Comparison of ENCODE assay signal across 9 mouse cellular contexts in the genomic region with DNA sequence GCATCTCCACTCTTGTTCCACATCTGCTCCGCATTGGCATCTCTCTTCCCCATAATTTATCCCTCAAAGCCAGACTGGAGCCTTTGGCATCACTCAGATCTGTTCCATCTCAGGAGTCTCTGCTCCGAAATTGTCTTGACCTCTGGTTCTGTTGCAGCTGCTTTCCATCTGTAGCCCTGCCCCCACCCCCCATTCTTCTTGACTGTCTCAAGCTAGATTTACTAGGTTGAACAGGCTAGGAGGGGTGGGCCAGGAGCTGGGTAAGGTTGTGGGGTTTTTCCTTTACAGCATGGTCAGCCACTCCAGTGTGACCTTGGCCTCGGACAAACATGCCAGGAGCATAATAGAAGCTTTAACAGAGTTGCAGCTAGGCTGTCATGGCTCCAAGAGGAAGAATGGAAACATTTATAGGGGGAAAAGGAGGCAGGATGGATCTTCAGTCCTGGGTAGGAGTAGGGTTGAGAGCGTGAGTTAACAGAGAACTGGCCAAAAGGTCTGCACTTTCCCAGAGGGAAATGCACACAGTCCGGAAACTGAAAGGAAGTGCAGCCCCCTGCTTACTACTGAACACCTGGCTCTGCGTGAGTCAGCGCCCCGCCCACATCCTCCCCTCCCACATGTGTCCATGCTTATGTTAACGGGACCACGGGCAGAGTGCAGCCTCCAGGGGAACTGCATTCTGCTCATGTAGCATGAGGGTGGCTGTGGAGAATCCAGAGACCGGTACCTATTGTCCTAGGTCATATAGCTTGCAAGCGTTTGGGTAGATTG. TPM values are rescaled to one million over a fixed set of nuclear protein-coding genes. Genes with fewer than 3 reads are reported as not detected.
DNase-seq lines count a peak whose midpoint lies in the region; ATAC-seq and TF ChIP-seq lines count a peak whose summit lies in the region.
"Had no signal": no experiment of that assay in that cellular context is flagged by ENCODE, and none has a peak within 500 bp of the region (broad histone marks: within the 10 kb centered on the region; RNA-seq: fewer than 3 reads in every experiment).

No protein-coding gene starts in this region.

- peak; percentile 4 for DNase-seq in kidney, adult 9 months
- no peak for DNase-seq in kidney, adult 18-20 months
- peak; percentile 34 for DNase-seq in NIH3T3 (ENCODE audit: low read depth)
- DNase-seq in neural tube, embryonic 11.5 days (ENCODE audit: low spot score), result peak; percentile 24
- DNase-seq in cerebellum, adult 11-12 months, result no peak
- DNase-seq in midbrain, postnatal 0 days (ENCODE audit: low spot score), result no peak
- no peak for DNase-seq in forebrain, embryonic 11.5 days (ENCODE audit: low spot score)

- 44% methylated on average over 12 of the region's 12 CpGs for WGBS in heart, embryonic 16.5 days
- 44% methylated on average over 12 of the region's 12 CpGs for WGBS in neural tube, embryonic 11.5 days
- WGBS in midbrain, postnatal 0 days, result 70% methylated on average over 12 of the region's 12 CpGs
- 74% methylated on average over 12 of the region's 12 CpGs for WGBS in forebrain, embryonic 11.5 days

- no peaks in the 10 kb centered on the region for H3K9me3 ChIP-seq in heart, embryonic 16.5 days (replicated peaks; ENCODE audit: control insufficient read depth, low read length)
- no peaks in the 10 kb centered on the region for H3K9me3 ChIP-seq in neural tube, embryonic 11.5 days (ENCODE audit: control insufficient read depth, low read length)
- no peaks in the 10 kb centered on the region for H3K9me3 ChIP-seq in midbrain, postnatal 0 days (ENCODE audit: low read length)
- no peaks in the 10 kb centered on the region for H3K9me3 ChIP-seq in forebrain, embryonic 11.5 days (ENCODE audit: control insufficient read depth, low read length)
- H3K9me3 ChIP-seq: liver, embryonic 15.5 days had no signal

- peak overlapping the region; percentile 47 for H3K27ac ChIP-seq in heart, embryonic 16.5 days (ENCODE audit: low read length)
- no peak overlapping the region for H3K27ac ChIP-seq in neural tube, embryonic 11.5 days (ENCODE audit: low read depth, low read length)
- H3K27ac ChIP-seq in midbrain, postnatal 0 days (ENCODE audit: low read depth, low read length), result no peak overlapping the region
- H3K27ac ChIP-seq in forebrain, embryonic 11.5 days (ENCODE audit: low read depth, low read length), result no peak overlapping the region
- H3K27ac ChIP-seq: liver, embryonic 15.5 days had no signal

- no peak for TF ChIP-seq CTCF in midbrain, postnatal 0 days (IDR thresholded peaks at IDR 0.05)

- peak overlapping the region; percentile 18; the same call in 1 of the 2 replicates for H3K4me2 ChIP-seq in heart, embryonic 16.5 days (ENCODE audit: low read depth, low read length)
- no peak overlapping the region for H3K4me2 ChIP-seq in neural tube, embryonic 11.5 days (ENCODE audit: low read depth)
- no peak overlapping the region for H3K4me2 ChIP-seq in midbrain, postnatal 0 days (ENCODE audit: low read depth, low read length, poor library complexity, severe bottlenecking)
- H3K4me2 ChIP-seq in forebrain, embryonic 11.5 days (ENCODE audit: low read depth, low read length, severe bottlenecking), result no peak overlapping the region
- H3K4me2 ChIP-seq: liver, embryonic 15.5 days had no signal

- no peak overlapping the region for H3K9ac ChIP-seq in heart, embryonic 16.5 days (ENCODE audit: low read length)
- H3K9ac ChIP-seq in neural tube, embryonic 11.5 days (ENCODE audit: low read length), result no peak overlapping the region
- no peak overlapping the region for H3K9ac ChIP-seq in midbrain, postnatal 0 days (replicated peaks; ENCODE audit: low read length, poor library complexity, severe bottlenecking)
- H3K9ac ChIP-seq in forebrain, embryonic 11.5 days (ENCODE audit: low read length), result no peak overlapping the region
- H3K9ac ChIP-seq: liver, embryonic 15.5 days had no signal

- no peaks in the 10 kb centered on the region for H3K27me3 ChIP-seq in heart, embryonic 16.5 days (ENCODE audit: control insufficient read depth, insufficient read depth, low read length)
- H3K27me3 ChIP-seq in neural tube, embryonic 11.5 days (ENCODE audit: control insufficient read depth, insufficient read depth, low read length), result no peaks in the 10 kb centered on the region
- no peaks in the 10 kb centered on the region for H3K27me3 ChIP-seq in midbrain, postnatal 0 days (ENCODE audit: insufficient read depth, low read length)
- H3K27me3 ChIP-seq in forebrain, embryonic 11.5 days (ENCODE audit: control insufficient read depth, insufficient read depth, low read length), result no peaks in the 10 kb centered on the region
- H3K27me3 ChIP-seq: liver, embryonic 15.5 days had no signal

- peaks cover 2% of the 10 kb centered on the region; the same call in 1 of the 2 replicates for H3K4me1 ChIP-seq in heart, embryonic 16.5 days (ENCODE audit: control insufficient read depth, insufficient read depth, low read length)
- H3K4me1 ChIP-seq in neural tube, embryonic 11.5 days (ENCODE audit: control insufficient read depth, insufficient read depth, low read length), result peaks cover 12% of the 10 kb centered on the region
- H3K4me1 ChIP-seq in midbrain, postnatal 0 days (ENCODE audit: insufficient read depth, low read length), result no peaks in the 10 kb centered on the region
- no peaks in the 10 kb centered on the region for H3K4me1 ChIP-seq in forebrain, embryonic 11.5 days (replicated peaks; ENCODE audit: control insufficient read depth, insufficient read depth, low read length)
- H3K4me1 ChIP-seq: liver, embryonic 15.5 days had no signal

- ATAC-seq in heart, embryonic 16.5 days (replicated peaks; ENCODE audit: extremely low read depth, insufficient read depth, low FRiP score), result peak; percentile 75
- no peak for ATAC-seq in neural tube, embryonic 11.5 days (ENCODE audit: insufficient read depth, low FRiP score, low TSS enrichment)
- no peak for ATAC-seq in midbrain, postnatal 0 days (ENCODE audit: low FRiP score)
- ATAC-seq in forebrain, embryonic 11.5 days (replicated peaks; ENCODE audit: low FRiP score), result no peak

- H3K4me3 ChIP-seq in heart, embryonic 16.5 days (ENCODE audit: low read length), result no peak overlapping the region
- no peak overlapping the region for H3K4me3 ChIP-seq in neural tube, embryonic 11.5 days (ENCODE audit: low read depth, low read length)
- H3K4me3 ChIP-seq in midbrain, postnatal 0 days (ENCODE audit: low read depth, low read length), result no peak overlapping the region
- H3K4me3 ChIP-seq in forebrain, embryonic 11.5 days (ENCODE audit: low read depth, low read length), result no peak overlapping the region
- H3K4me3 ChIP-seq: liver, embryonic 15.5 days had no signal

- H3K36me3 ChIP-seq in heart, embryonic 16.5 days (ENCODE audit: control insufficient read depth, insufficient read depth), result no peaks in the 10 kb centered on the region
- H3K36me3 ChIP-seq in neural tube, embryonic 11.5 days (ENCODE audit: control insufficient read depth, insufficient read depth, low read length), result no peaks in the 10 kb centered on the region
- H3K36me3 ChIP-seq in midbrain, postnatal 0 days (ENCODE audit: insufficient read depth, low read length), result no peaks in the 10 kb centered on the region
- H3K36me3 ChIP-seq in forebrain, embryonic 11.5 days (ENCODE audit: control insufficient read depth, insufficient read depth, low read length), result no peaks in the 10 kb centered on the region
- H3K36me3 ChIP-seq: liver, embryonic 15.5 days had no signal

RNA-seq across cellular contexts. Expression of gene Sh3gl3, which starts 30.6 kb away (rescaled TPM):
- 4.6 and 4.7 TPM in 2 replicates for polyA plus RNA-seq in heart, embryonic 16.5 days (2015; fragmentation: Nextera tagmentation; extraction: Ambion mirVana)
- 25.0 and 33.8 TPM in 2 replicates for polyA plus RNA-seq in neural tube, embryonic 11.5 days (2014; fragmentation: Nextera tagmentation; extraction: Ambion mirVana)
- total RNA-seq in midbrain, postnatal 0 days (2014; rRNA removed), result 58.6 and 70.4 TPM in 2 replicates
- polyA plus RNA-seq in midbrain, postnatal 0 days (2015; fragmentation: Nextera tagmentation; extraction: Ambion mirVana), result 102 and 108 TPM in 2 replicates
- polyA plus RNA-seq in forebrain, embryonic 11.5 days (2014; fragmentation: Nextera tagmentation; extraction: Ambion mirVana), result 13.8 and 15.4 TPM in 2 replicates

Comparison
In these comparisons a context has a peak if more than half of its experiments do, and no peak if none do; other contexts are left out.
1. DNase-seq: peak in kidney, adult 9 months (single experiment), NIH3T3 (single experiment) and neural tube, embryonic 11.5 days (single experiment); none in kidney, adult 18-20 months (single experiment), cerebellum, adult 11-12 months (single experiment), midbrain, postnatal 0 days (single experiment) and forebrain, embryonic 11.5 days (single experiment).